Mouse (Mus musculus) megakaryocyte progenitor cell, adult 5-6 weeks (primary cell): ENCODE results near the gene Pam. TPM values are rescaled to one million over a fixed set of nuclear protein-coding genes. Genes with fewer than 3 reads are reported as not detected.

Experiments used
- ATAC-seq: replicated peaks from 2 replicates; pipeline ENCODE4 v1.8.0; 2016; ENCODE audit warnings: mild to moderate bottlenecking, moderate TSS enrichment, inconsistent platforms; ENCODE audit not compliant: poor library complexity
- total RNA-seq, 2 experiments: library from RNA; stranded (forward) in 1 of 2; stranded (reverse) in 1 of 2; fragments of 157-497, 149-512 nt in 1 of 2; fragments of 200-1000 nt in 1 of 2; gene quantifications; 2 replicates each; pipeline versions ENCODE4 v1.2.3 to v1.2.4; 2015 to 2017

The Pam gene
- total RNA-seq, 2 experiments from 2014 or later: 18.8 to 48.5 TPM

GRCm38 (mm10) chr1:98082988-98083387 lies 12.5 kb downstream of the Pam start:
- ATAC-seq: no peak

- no peak for ATAC-seq
Measured at GRCm38 (mm10) chr1:98080431-98080830, 15.0 kb downstream of the Pam start.

- no peak for ATAC-seq
Measured at GRCm38 (mm10) chr1:98079640-98080039, 15.8 kb downstream of the Pam start.

GRCm38 (mm10) chr1:98078735-98079134 lies 16.7 kb downstream of the Pam start:
- no peak for ATAC-seq

GRCm38 (mm10) chr1:98073826-98074225 lies 21.6 kb downstream of the Pam start:
- no peak for ATAC-seq

GRCm38 (mm10) chr1:98073127-98073526 lies 22.3 kb downstream of the Pam start:
- ATAC-seq: no peak

- peak; percentile 91 for ATAC-seq
Measured at GRCm38 (mm10) chr1:98072045-98072444, 23.4 kb downstream of the Pam start.

- no peak for ATAC-seq
Measured at GRCm38 (mm10) chr1:98071436-98071835, 24.0 kb downstream of the Pam start.

- no peak for ATAC-seq
Measured at GRCm38 (mm10) chr1:98070743-98071325, 24.6 kb downstream of the Pam start.

- ATAC-seq: no peak
Measured at GRCm38 (mm10) chr1:98068177-98068576, 27.3 kb downstream of the Pam start.

- peak; percentile 51 for ATAC-seq
Measured at GRCm38 (mm10) chr1:98062074-98062473, 33.4 kb downstream of the Pam start.

- ATAC-seq: no peak
Measured at GRCm38 (mm10) chr1:98059401-98059800, 36.0 kb downstream of the Pam start.

- ATAC-seq: no peak
Measured at GRCm38 (mm10) chr1:98056996-98057945, 38.2 kb downstream of the Pam start.

- peak; percentile 59 for ATAC-seq
Measured at GRCm38 (mm10) chr1:98056277-98056676, 39.2 kb downstream of the Pam start.

GRCm38 (mm10) chr1:98055591-98055990 lies 39.9 kb downstream of the Pam start:
- ATAC-seq: no peak

- ATAC-seq: no peak
Measured at GRCm38 (mm10) chr1:98053994-98054393, 41.5 kb downstream of the Pam start.

GRCm38 (mm10) chr1:98053447-98053846 lies 42.0 kb downstream of the Pam start:
- no peak for ATAC-seq

GRCm38 (mm10) chr1:98052775-98053174 lies 42.7 kb downstream of the Pam start:
- ATAC-seq: peak; percentile 71

- no peak for ATAC-seq
Measured at GRCm38 (mm10) chr1:98051039-98051438, 44.4 kb downstream of the Pam start.

GRCm38 (mm10) chr1:98049756-98050155 lies 45.7 kb downstream of the Pam start:
- no peak for ATAC-seq

GRCm38 (mm10) chr1:98048218-98048801 lies 47.1 kb downstream of the Pam start:
- ATAC-seq: no peak
